Mouse (Mus musculus) macrophage (primary cell): ENCODE data around the gene Gbf1. TPM values are rescaled to one million over a fixed set of nuclear protein-coding genes. Genes with fewer than 3 reads are reported as not detected.

Experiments used
- H3K27ac ChIP-seq: fragments of 350-480 bp; formaldehyde crosslinking; 2 replicates; pipeline ENCODE4 v1.9.0; 2021
- H3K36me3 ChIP-seq: fragments of 350-480 bp; formaldehyde crosslinking; 2 replicates; pipeline ENCODE4 v1.9.0; 2021; ENCODE audit errors: inconsistent target
- H3K4me3 ChIP-seq: fragments of 350-480 bp; formaldehyde crosslinking; 2 replicates; pipeline ENCODE4 v1.9.0; 2021; ENCODE audit errors: inconsistent target
- H3K79me2 ChIP-seq: fragments of 350-480 bp; formaldehyde crosslinking; 2 replicates; pipeline ENCODE4 v1.9.0; 2021; ENCODE audit errors: inconsistent target
- WGBS: methylation state at CpG from one replicate; pipeline ENCODE4 v1.1.7; 2026; ENCODE audit warnings: inconsistent platforms; ENCODE audit not compliant: missing documents; 5-methylcytosine and 5-hydroxymethylcytosine counted together
- polyA plus RNA-seq: library from polyadenylated mRNA; stranded (reverse); fragments of 250-400 nt; gene quantifications from 3 replicates; pipeline ENCODE4 v1.2.4, GENCODE M21; 2018; ENCODE audit warnings: inconsistent platforms

Gbf1 gene
- polyA plus RNA-seq, 1 experiment from 2014 or later = 52.8 TPM

DNA sequence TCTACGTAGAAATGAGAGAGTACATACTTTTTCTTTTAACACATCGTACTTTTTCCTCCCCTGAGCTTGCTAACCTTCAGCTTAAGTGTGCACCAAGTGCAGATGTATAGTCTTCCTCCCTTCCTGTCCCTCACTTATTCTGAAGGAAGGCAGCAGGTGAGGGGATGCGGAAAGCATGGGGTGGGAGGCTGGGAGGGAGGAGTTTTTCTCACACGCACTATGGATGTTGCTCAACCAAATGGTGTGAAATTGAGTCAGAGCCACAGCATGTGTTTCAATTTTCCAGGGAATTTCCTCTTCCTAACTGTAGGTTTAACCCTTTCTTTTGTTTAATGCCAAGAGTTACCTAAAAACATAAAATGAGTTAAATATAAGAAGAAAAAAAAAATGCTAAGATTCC is 70.8 kb downstream of the Gbf1 start:
- H3K27ac ChIP-seq = no peak overlapping the region
- H3K79me2 ChIP-seq = no peaks in the 10 kb centered on the region
- no peak overlapping the region for H3K4me3 ChIP-seq
- no peaks in the 10 kb centered on the region for H3K36me3 ChIP-seq
- 75% methylated on average over 2 of the region's 4 CpGs for WGBS

GRCm38 (mm10) chr19:46224882-46225281 is 72.6 kb downstream of the Gbf1 start:
- Histone ChIP-seq H3K27ac (no peak overlapping the region), H3K36me3 (no peaks in the 10 kb centered on the region), H3K79me2 (no peaks in the 10 kb centered on the region), H3K4me3 (no peak overlapping the region)
- 96% methylated on average over 2 of the region's 2 CpGs for WGBS

DNA sequence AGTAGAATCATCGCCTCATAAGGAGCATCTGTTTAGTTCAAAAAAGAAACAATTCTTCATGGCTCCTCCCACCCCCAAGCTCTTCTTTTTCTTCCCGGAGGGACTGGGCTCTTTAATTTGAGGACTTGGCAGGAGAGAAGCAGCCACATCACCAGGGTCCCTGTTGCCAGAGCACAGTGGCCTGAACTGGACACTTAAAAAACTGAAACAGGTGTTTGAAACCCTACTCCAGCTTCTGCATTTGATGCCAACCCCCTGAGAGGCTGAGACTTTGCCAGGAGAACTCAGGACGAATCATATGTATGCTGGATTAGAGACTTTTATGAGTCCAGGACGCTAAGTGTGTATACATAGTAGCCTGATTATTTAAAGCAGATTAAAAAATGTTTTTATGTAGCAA is 73.2 kb downstream of the Gbf1 start:
- Histone ChIP-seq H3K36me3 (no peaks in the 10 kb centered on the region), H3K79me2 (no peaks in the 10 kb centered on the region), H3K4me3 (no peak overlapping the region), H3K27ac (no peak overlapping the region)
- 94% methylated on average over 4 of the region's 4 CpGs for WGBS

GRCm38 (mm10) chr19:46226295-46226694 is 74.0 kb downstream of the Gbf1 start:
- no peak overlapping the region for H3K27ac ChIP-seq
- 94% methylated on average over 3 of the region's 3 CpGs for WGBS
- no peak overlapping the region for H3K4me3 ChIP-seq
- no peaks in the 10 kb centered on the region for H3K36me3 ChIP-seq
- H3K79me2 ChIP-seq = no peaks in the 10 kb centered on the region

GRCm38 (mm10) chr19:46227300-46227699 is 75.0 kb downstream of the Gbf1 start:
- 86% methylated on average over 3 of the region's 3 CpGs for WGBS
- Histone ChIP-seq H3K36me3 (no peaks in the 10 kb centered on the region), H3K4me3 (no peak overlapping the region), H3K79me2 (no peaks in the 10 kb centered on the region), H3K27ac (no peak overlapping the region)

DNA sequence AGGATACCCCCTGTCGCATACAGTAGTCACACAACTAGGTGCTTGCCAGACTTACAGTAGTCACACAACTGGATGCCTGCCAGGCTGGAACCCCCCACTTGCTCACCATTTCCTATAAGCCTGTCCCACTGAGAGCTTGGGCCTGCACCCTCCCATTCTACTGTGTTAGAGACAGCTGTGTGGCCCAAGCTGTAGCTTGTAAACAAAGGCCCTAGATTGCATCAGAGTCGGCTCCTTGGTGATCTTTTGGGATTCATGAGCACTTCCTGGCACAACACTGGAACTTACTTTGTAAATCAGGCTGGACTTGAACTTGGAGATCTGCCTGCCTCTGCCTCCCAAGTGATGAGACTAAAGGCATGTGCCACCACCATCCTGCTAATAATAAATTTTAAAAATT is 82.1 kb downstream of the Gbf1 start:
- 92% methylated on average over 2 of the region's 2 CpGs for WGBS
- Histone ChIP-seq H3K36me3 (no peaks in the 10 kb centered on the region), H3K27ac (no peak overlapping the region), H3K79me2 (no peaks in the 10 kb centered on the region), H3K4me3 (no peak overlapping the region)

DNA sequence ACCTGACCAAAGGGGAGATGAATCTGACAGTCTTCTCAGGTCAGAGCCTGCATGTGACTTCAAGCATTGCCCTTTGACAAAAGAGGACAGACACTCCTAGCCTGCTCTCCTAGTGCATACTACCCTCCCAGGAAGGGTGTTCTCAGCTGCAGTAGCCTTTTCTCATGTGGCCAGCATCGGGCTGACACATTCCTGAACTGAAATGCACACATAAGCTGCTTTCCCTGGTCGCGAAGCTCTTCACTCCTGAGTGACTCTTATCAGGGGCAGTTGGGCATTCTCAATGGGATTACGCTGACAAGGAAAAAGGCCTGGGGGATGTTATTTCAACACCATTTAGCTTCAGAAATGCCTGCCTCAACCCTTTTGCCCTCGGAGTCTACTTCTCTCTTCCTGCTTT is 84.3 kb downstream of the Gbf1 start:
- H3K4me3 ChIP-seq = no peak overlapping the region
- no peaks in the 10 kb centered on the region for H3K36me3 ChIP-seq
- H3K27ac ChIP-seq = no peak overlapping the region
- H3K79me2 ChIP-seq = no peaks in the 10 kb centered on the region
- 87% methylated on average over 5 of the region's 5 CpGs for WGBS

GRCm38 (mm10) chr19:46240246-46240645 is 87.9 kb downstream of the Gbf1 start:
- Histone ChIP-seq H3K27ac (no peak overlapping the region), H3K36me3 (no peaks in the 10 kb centered on the region), H3K79me2 (no peaks in the 10 kb centered on the region), H3K4me3 (no peak overlapping the region)
- WGBS = 26% methylated on average over 2 of the region's 2 CpGs

- Histone ChIP-seq H3K27ac (no peak overlapping the region), H3K79me2 (no peaks in the 10 kb centered on the region), H3K4me3 (no peak overlapping the region), H3K36me3 (no peaks in the 10 kb centered on the region)
- WGBS = 39% methylated on average over 5 of the region's 5 CpGs
These were observed 90.1 kb downstream of the Gbf1 start for GRCm38 (mm10) chr19:46242416-46242815.

- no peak overlapping the region for H3K27ac ChIP-seq
- H3K4me3 ChIP-seq = no peak overlapping the region
- H3K36me3 ChIP-seq = no peaks in the 10 kb centered on the region
- 96% methylated on average over 5 of the region's 5 CpGs for WGBS
- no peaks in the 10 kb centered on the region for H3K79me2 ChIP-seq
These were observed 92.3 kb downstream of the Gbf1 start for GRCm38 (mm10) chr19:46244628-46245027.

DNA sequence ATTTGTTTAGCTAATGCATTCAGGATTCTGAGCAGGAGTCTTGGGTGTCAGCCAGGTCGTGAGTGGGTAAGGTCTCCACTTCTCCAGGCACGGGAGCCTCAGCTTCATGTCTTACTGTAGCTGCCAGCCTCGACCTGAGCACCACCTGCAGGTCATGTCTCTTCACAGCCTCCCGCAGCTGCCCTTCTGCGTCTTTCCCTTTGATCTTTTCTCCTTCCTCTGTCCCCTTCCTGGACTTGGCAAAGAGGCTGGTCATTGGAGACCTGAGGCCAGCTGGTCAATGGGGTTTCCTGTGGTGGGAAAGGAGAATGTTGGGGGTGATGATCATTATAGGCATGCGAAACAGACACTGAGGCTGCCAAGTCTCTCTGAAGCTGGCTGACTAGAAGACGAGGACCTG is 96.7 kb downstream of the Gbf1 start:
- Histone ChIP-seq H3K79me2 (no peaks in the 10 kb centered on the region), H3K36me3 (no peaks in the 10 kb centered on the region), H3K27ac (no peak overlapping the region), H3K4me3 (no peak overlapping the region)
- WGBS = 83% methylated on average over 7 of the region's 7 CpGs

DNA sequence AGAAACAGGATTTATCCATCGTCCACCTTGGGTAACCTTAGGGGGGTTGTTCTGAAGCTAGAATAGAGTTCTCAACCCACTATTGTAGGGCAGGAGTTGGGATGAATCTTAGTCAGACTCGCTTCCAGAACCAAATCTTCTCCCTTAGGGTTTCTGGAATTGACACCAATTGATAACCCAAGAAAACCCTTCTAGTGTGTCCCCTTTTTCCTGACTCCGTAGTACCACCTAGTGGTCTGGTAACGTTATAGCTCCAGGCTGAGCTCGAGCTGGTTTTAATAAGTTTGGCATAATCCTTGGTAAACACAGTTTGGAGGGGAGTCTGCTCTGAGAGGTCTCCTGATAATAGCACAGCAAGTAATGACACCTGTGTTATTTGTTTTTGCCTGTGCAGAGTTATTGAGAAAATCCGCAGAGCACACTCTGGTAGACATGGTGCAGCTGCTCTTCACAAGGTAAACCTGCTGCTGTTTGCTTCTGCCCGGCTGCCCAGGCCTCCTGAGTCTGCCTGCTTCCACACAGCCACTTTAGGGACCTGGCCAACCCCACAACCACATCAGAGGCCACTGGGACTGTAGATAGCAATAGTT is 101.9 kb downstream of the Gbf1 start:
- no peak overlapping the region for H3K27ac ChIP-seq
- H3K4me3 ChIP-seq = no peak overlapping the region
- peaks cover 18% of the 10 kb centered on the region for H3K36me3 ChIP-seq
- 56% methylated on average over 7 of the region's 7 CpGs for WGBS
- no peaks in the 10 kb centered on the region for H3K79me2 ChIP-seq

GRCm38 (mm10) chr19:46264762-46265161 is 112.5 kb downstream of the Gbf1 start:
- no peak overlapping the region for H3K27ac ChIP-seq
- H3K79me2 ChIP-seq = no peaks in the 10 kb centered on the region
- peaks cover 99% of the 10 kb centered on the region for H3K36me3 ChIP-seq
- WGBS = 98% methylated on average over 7 of the region's 7 CpGs
- H3K4me3 ChIP-seq = no peak overlapping the region

DNA sequence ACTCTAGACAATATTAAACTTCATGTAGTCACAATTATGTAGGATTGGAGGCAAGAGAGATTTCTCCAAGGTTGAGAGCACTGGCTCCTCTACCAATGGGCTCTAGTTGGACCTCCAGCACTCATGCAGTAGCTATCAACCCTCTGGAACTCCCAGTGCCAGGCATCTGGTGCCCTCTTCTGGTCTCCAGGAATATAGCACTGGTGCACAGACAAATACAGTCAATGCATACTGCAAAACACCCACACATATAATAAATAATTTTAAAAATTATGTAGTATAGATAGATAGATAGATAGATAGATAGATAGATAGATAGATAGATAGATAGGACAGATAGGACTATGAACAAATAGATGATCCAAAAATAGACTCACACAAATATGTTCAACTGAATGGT is 123.0 kb downstream of the Gbf1 start:
- Histone ChIP-seq H3K27ac (no peak overlapping the region), H3K79me2 (no peaks in the 10 kb centered on the region), H3K36me3 (peaks cover 47% of the 10 kb centered on the region), H3K4me3 (no peak overlapping the region)

- H3K79me2 ChIP-seq = no peaks in the 10 kb centered on the region
- H3K36me3 ChIP-seq = peaks cover 64% of the 10 kb centered on the region
- no peak overlapping the region for H3K27ac ChIP-seq
- 97% methylated on average over 11 of the region's 11 CpGs for WGBS
- no peak overlapping the region for H3K4me3 ChIP-seq
These were observed 130.0 kb downstream of the Gbf1 start for GRCm38 (mm10) chr19:46282081-46282849.

GRCm38 (mm10) chr19:46284686-46285085 is 132.4 kb downstream of the Gbf1 start:
- peaks cover 55% of the 10 kb centered on the region for H3K36me3 ChIP-seq
- no peak overlapping the region for H3K4me3 ChIP-seq
- WGBS = 94% methylated on average over 4 of the region's 4 CpGs
- H3K79me2 ChIP-seq = no peaks in the 10 kb centered on the region
- H3K27ac ChIP-seq = no peak overlapping the region
